Mouse (Mus musculus) ES-CJ7 (cell line): ENCODE results near the gene 4921524J17Rik.

Experiments
- DNase-seq: peaks from one replicate; pipeline ENCODE4 v3.0.0; 2011; ENCODE audit warnings: low read depth, low spot score

4921524J17Rik gene

GRCm38 (mm10) chr8:85441564-85441963, 8.9 kb upstream of the 4921524J17Rik start:
- DNase-seq: peak; percentile 97

- peak; percentile 76 for DNase-seq
Observed at GRCm38 (mm10) chr8:85435736-85436135, 3.1 kb upstream of the 4921524J17Rik start.

- no peak for DNase-seq
Observed at GRCm38 (mm10) chr8:85434817-85435216, 2.2 kb upstream of the 4921524J17Rik start.

- DNase-seq: no peak
Observed at GRCm38 (mm10) chr8:85433017-85433393, 372 bp upstream of the 4921524J17Rik start.

GRCm38 (mm10) chr8:85431281-85432167, 1.1 kb downstream of the 4921524J17Rik start:
- no peak for DNase-seq

- DNase-seq: peak; percentile 74
Observed at GRCm38 (mm10) chr8:85430801-85431200, 1.8 kb downstream of the 4921524J17Rik start.

- DNase-seq: no peak
Observed at GRCm38 (mm10) chr8:85429219-85429618, 3.4 kb downstream of the 4921524J17Rik start.

GRCm38 (mm10) chr8:85427026-85427425, 5.6 kb downstream of the 4921524J17Rik start:
- no peak for DNase-seq

GRCm38 (mm10) chr8:85421329-85421728, 11.3 kb downstream of the 4921524J17Rik start:
- DNase-seq: peak; percentile 65

- no peak for DNase-seq
Observed at GRCm38 (mm10) chr8:85408526-85408925, 24.1 kb downstream of the 4921524J17Rik start.

GRCm38 (mm10) chr8:85408053-85408505, 24.6 kb downstream of the 4921524J17Rik start:
- DNase-seq: peak; percentile 68

- no peak for DNase-seq
Observed at GRCm38 (mm10) chr8:85405961-85406360, 26.7 kb downstream of the 4921524J17Rik start.

- DNase-seq: peak; percentile 46
Observed at GRCm38 (mm10) chr8:85405418-85405817, 27.2 kb downstream of the 4921524J17Rik start.

GRCm38 (mm10) chr8:85398548-85398947, 34.1 kb downstream of the 4921524J17Rik start:
- DNase-seq: no peak

- DNase-seq: peak; percentile 75
Observed at GRCm38 (mm10) chr8:85397508-85397907, 35.1 kb downstream of the 4921524J17Rik start.

- DNase-seq: no peak
Observed at GRCm38 (mm10) chr8:85396432-85397079, 36.1 kb downstream of the 4921524J17Rik start.

- DNase-seq: no peak
Observed at GRCm38 (mm10) chr8:85395681-85396431, 36.8 kb downstream of the 4921524J17Rik start.

- no peak for DNase-seq
Observed at GRCm38 (mm10) chr8:85395017-85395416, 37.6 kb downstream of the 4921524J17Rik start.

GRCm38 (mm10) chr8:85393199-85393598, 39.4 kb downstream of the 4921524J17Rik start:
- DNase-seq: no peak

GRCm38 (mm10) chr8:85391438-85391837, 41.2 kb downstream of the 4921524J17Rik start:
- no peak for DNase-seq

GRCm38 (mm10) chr8:85386205-85386604, 46.4 kb downstream of the 4921524J17Rik start, which contains the start of gene Mylk3:
TSS of gene Mylk3 (minus strand) at chr8:85386345.
- no peak for DNase-seq

GRCm38 (mm10) chr8:85381926-85382325, 50.7 kb downstream of the 4921524J17Rik start:
- DNase-seq: no peak
